Mouse (Mus musculus): ENCODE results near the gene Ppp1r3g. TPM values are rescaled to one million over a fixed set of nuclear protein-coding genes. Genes with fewer than 3 reads are reported as not detected.

Ppp1r3g gene
- total RNA-seq, 1 experiment from 2014 or later, result not detected

GRCm38 (mm10) chr13:35980471-35980870, 21.8 kb downstream of the Ppp1r3g start:
- ATAC-seq (replicated peaks in 1 of 2; ENCODE audit: insufficient read depth in 1 of 2, low FRiP score in 2 of 2, low TSS enrichment in 1 of 2, low read depth in 1 of 2, poor library complexity in 2 of 2, severe bottlenecking in 2 of 2), result no peak

GRCm38 (mm10) chr13:35982985-35983384, 24.3 kb downstream of the Ppp1r3g start:
- no peak for ATAC-seq (replicated peaks in 1 of 2; ENCODE audit: insufficient read depth in 1 of 2, low FRiP score in 2 of 2, low TSS enrichment in 1 of 2, low read depth in 1 of 2, poor library complexity in 2 of 2, severe bottlenecking in 2 of 2)

GRCm38 (mm10) chr13:35989329-35989728, 30.7 kb downstream of the Ppp1r3g start:
- no peak for ATAC-seq (replicated peaks in 1 of 2; ENCODE audit: insufficient read depth in 1 of 2, low FRiP score in 2 of 2, low TSS enrichment in 1 of 2, low read depth in 1 of 2, poor library complexity in 2 of 2, severe bottlenecking in 2 of 2)

GRCm38 (mm10) chr13:35991185-35991584, 32.5 kb downstream of the Ppp1r3g start:
- ATAC-seq (replicated peaks in 1 of 2; ENCODE audit: insufficient read depth in 1 of 2, low FRiP score in 2 of 2, low TSS enrichment in 1 of 2, low read depth in 1 of 2, poor library complexity in 2 of 2, severe bottlenecking in 2 of 2), result peak in 1 of 2 experiments; percentile 60; a peak in 1 of 4 replicates

GRCm38 (mm10) chr13:35994067-35994466, 35.4 kb downstream of the Ppp1r3g start:
- no peak for ATAC-seq (replicated peaks in 1 of 2; ENCODE audit: insufficient read depth in 1 of 2, low FRiP score in 2 of 2, low TSS enrichment in 1 of 2, low read depth in 1 of 2, poor library complexity in 2 of 2, severe bottlenecking in 2 of 2)

GRCm38 (mm10) chr13:35995231-35995630, 36.6 kb downstream of the Ppp1r3g start:
- no peak for ATAC-seq (replicated peaks in 1 of 2; ENCODE audit: insufficient read depth in 1 of 2, low FRiP score in 2 of 2, low TSS enrichment in 1 of 2, low read depth in 1 of 2, poor library complexity in 2 of 2, severe bottlenecking in 2 of 2)

- no peak for ATAC-seq (replicated peaks in 1 of 2; ENCODE audit: insufficient read depth in 1 of 2, low FRiP score in 2 of 2, low TSS enrichment in 1 of 2, low read depth in 1 of 2, poor library complexity in 2 of 2, severe bottlenecking in 2 of 2)
Observed at GRCm38 (mm10) chr13:35995696-35996426, 37.2 kb downstream of the Ppp1r3g start.

GRCm38 (mm10) chr13:35997606-35998005, 39.0 kb downstream of the Ppp1r3g start:
- no peak for ATAC-seq (replicated peaks in 1 of 2; ENCODE audit: insufficient read depth in 1 of 2, low FRiP score in 2 of 2, low TSS enrichment in 1 of 2, low read depth in 1 of 2, poor library complexity in 2 of 2, severe bottlenecking in 2 of 2)

GRCm38 (mm10) chr13:36000798-36001197, 42.2 kb downstream of the Ppp1r3g start:
- no peak for ATAC-seq (replicated peaks in 1 of 2; ENCODE audit: insufficient read depth in 1 of 2, low FRiP score in 2 of 2, low TSS enrichment in 1 of 2, low read depth in 1 of 2, poor library complexity in 2 of 2, severe bottlenecking in 2 of 2)

- ATAC-seq (replicated peaks in 1 of 2; ENCODE audit: insufficient read depth in 1 of 2, low FRiP score in 2 of 2, low TSS enrichment in 1 of 2, low read depth in 1 of 2, poor library complexity in 2 of 2, severe bottlenecking in 2 of 2), result no peak
Observed at GRCm38 (mm10) chr13:36009981-36010380, 51.3 kb downstream of the Ppp1r3g start.

GRCm38 (mm10) chr13:36015636-36016035, 57.0 kb downstream of the Ppp1r3g start:
- ATAC-seq (replicated peaks in 1 of 2; ENCODE audit: insufficient read depth in 1 of 2, low FRiP score in 2 of 2, low TSS enrichment in 1 of 2, low read depth in 1 of 2, poor library complexity in 2 of 2, severe bottlenecking in 2 of 2), result no peak

- ATAC-seq (replicated peaks in 1 of 2; ENCODE audit: insufficient read depth in 1 of 2, low FRiP score in 2 of 2, low TSS enrichment in 1 of 2, low read depth in 1 of 2, poor library complexity in 2 of 2, severe bottlenecking in 2 of 2), result no peak
Observed at GRCm38 (mm10) chr13:36018017-36018416, 59.4 kb downstream of the Ppp1r3g start.

- peak; percentile 51 to 67 for ATAC-seq (replicated peaks in 1 of 2; ENCODE audit: insufficient read depth in 1 of 2, low FRiP score in 2 of 2, low TSS enrichment in 1 of 2, low read depth in 1 of 2, poor library complexity in 2 of 2, severe bottlenecking in 2 of 2)
Observed at GRCm38 (mm10) chr13:36019309-36020274, 61.0 kb downstream of the Ppp1r3g start.

Other genes starting within 250 kb of the Ppp1r3g start
- 13.0 and 19.3 TPM in 2 replicates for gene Rpp40, start 52.5 kb upstream of the Ppp1r3g start, total RNA-seq (2017)
- gene Fars2, start 158.6 kb downstream of the Ppp1r3g start, total RNA-seq (2017), result 62.8 and 80.1 TPM in 2 replicates
- gene Lyrm4, start 158.7 kb downstream of the Ppp1r3g start, total RNA-seq (2017), result 10.4 and 18.3 TPM in 2 replicates